Mouse (Mus musculus) heart, adult 2 months (tissue): ENCODE data around the gene Gatad2b.

Experiments used
- CTCF ChIP-seq: fragments of 200-600 bp; IDR thresholded peaks from 2 replicates; pipeline ENCODE4 v1.8.1; 2022; ENCODE audit warnings: antibody characterized with exemption, mild to moderate bottlenecking, moderate library complexity
- EP300 ChIP-seq: fragments of 200-500 bp; IDR thresholded peaks from 2 replicates; pipeline ENCODE4 v1.6.1; 2011; ENCODE audit warnings: low read depth, low read length, control low read depth; ENCODE audit not compliant: insufficient read depth
- POLR2A ChIP-seq: fragments of 200-500 bp; IDR thresholded peaks from 2 replicates; pipeline ENCODE4 v1.6.1; 2011; ENCODE audit warnings: mild to moderate bottlenecking, low read depth, low read length, control low read depth; ENCODE audit not compliant: insufficient read depth

- TF ChIP-seq CTCF (no peak), EP300 (no peak), POLR2A (no peak)
Measured at GRCm38 (mm10) chr3:90264687-90265033, 28.3 kb upstream of the Gatad2b start.
